Comparison of ENCODE assay signal across 14 mouse cellular contexts in genomic region chr2:151513525-151514285, GRCm38 (mm10). TPM values are rescaled to one million over a fixed set of nuclear protein-coding genes. Genes with fewer than 3 reads are reported as not detected.
DNase-seq lines count a peak whose midpoint lies in the region; ATAC-seq and TF ChIP-seq lines count a peak whose summit lies in the region.
"Had no signal": no experiment of that assay in that cellular context is flagged by ENCODE, and none has a peak within 500 bp of the region (broad histone marks: within the 10 kb centered on the region; RNA-seq: fewer than 3 reads in every experiment).

No protein-coding gene starts in this region.

- H3K9ac ChIP-seq in forebrain, postnatal 0 days: no peak overlapping the region
- no peak overlapping the region for H3K9ac ChIP-seq in forebrain, embryonic 13.5 days

- no peak overlapping the region for H3K27ac ChIP-seq in forebrain, postnatal 0 days (ENCODE audit: low read depth, low read length)
- no peak overlapping the region for H3K27ac ChIP-seq in forebrain, embryonic 13.5 days
- H3K27ac ChIP-seq: macrophage had no signal

- no peak overlapping the region for H3K4me3 ChIP-seq in forebrain, postnatal 0 days (ENCODE audit: low read depth, low read length)
- H3K4me3 ChIP-seq in forebrain, embryonic 13.5 days: no peak overlapping the region

- H3K27me3 ChIP-seq in forebrain, postnatal 0 days (ENCODE audit: insufficient read depth, low read length): no peaks in the 10 kb centered on the region
- no peaks in the 10 kb centered on the region for H3K27me3 ChIP-seq in forebrain, embryonic 13.5 days

- peak; percentile 34; the same call in 1 of the 2 replicates for TF ChIP-seq CTCF in forebrain, postnatal 0 days (IDR thresholded peaks at IDR 0.05; ENCODE audit: low read depth)

- no peak for DNase-seq in forebrain, postnatal 0 days
- DNase-seq in layer of hippocampus, adult 9-11 months: peak; percentile 53
- no peak for DNase-seq in layer of hippocampus, postnatal 25 days (ENCODE audit: extremely low spot score in 1 of 2, low spot score in 1 of 2)
- DNase-seq in thymus, postnatal 4 days: peak; percentile 25
- no peak for DNase-seq in thymus, postnatal 0 days (ENCODE audit: low spot score)
- DNase-seq in cerebellum, adult 9-11 months: no peak
- DNase-seq in ovary, postnatal 10 days (ENCODE audit: low spot score): no peak
- DNase-seq: B cell, adult 2 months; layer of hippocampus, postnatal 36 days had no signal

- 96% methylated on average over 3 of the region's 3 CpGs for WGBS in forebrain, postnatal 0 days
- 90% methylated on average over 3 of the region's 3 CpGs for WGBS in forebrain, embryonic 13.5 days

- H3K9me3 ChIP-seq in forebrain, postnatal 0 days (ENCODE audit: low read length): no peaks in the 10 kb centered on the region
- no peaks in the 10 kb centered on the region for H3K9me3 ChIP-seq in forebrain, embryonic 13.5 days (replicated peaks)

- H3K36me3 ChIP-seq in forebrain, postnatal 0 days (ENCODE audit: insufficient read depth): peaks cover 76% of the 10 kb centered on the region
- peaks cover 82% of the 10 kb centered on the region for H3K36me3 ChIP-seq in forebrain, embryonic 13.5 days (ENCODE audit: poor library complexity, severe bottlenecking)

- ATAC-seq in forebrain, postnatal 0 days: no peak
- no peak for ATAC-seq in forebrain, embryonic 13.5 days

- no peaks in the 10 kb centered on the region for H3K4me1 ChIP-seq in forebrain, postnatal 0 days (ENCODE audit: insufficient read depth)
- H3K4me1 ChIP-seq in forebrain, embryonic 13.5 days: peaks cover 8% of the 10 kb centered on the region; the same call in 1 of the 2 replicates

- H3K4me2 ChIP-seq in forebrain, postnatal 0 days (ENCODE audit: low read depth): no peak overlapping the region
- H3K4me2 ChIP-seq in forebrain, embryonic 13.5 days: no peak overlapping the region

RNA-seq across cellular contexts. Expression of gene Nsfl1c, which starts 19.7 kb away (rescaled TPM):
- 121 and 124 TPM in 2 replicates for total RNA-seq in forebrain, postnatal 0 days (2014; rRNA removed)
- 226 and 244 TPM in 2 replicates for polyA plus RNA-seq in forebrain, postnatal 0 days (2015; fragmentation: Nextera tagmentation; extraction: Ambion mirVana)
- polyA plus RNA-seq in forebrain, embryonic 13.5 days (2015; fragmentation: Nextera tagmentation; extraction: Ambion mirVana): 282 and 294 TPM in 2 replicates
- total RNA-seq in layer of hippocampus, postnatal 25 days (2021): 100 to 1,000 TPM; 136 to 139 TPM
- polyA plus RNA-seq in thymus, postnatal 0 days (2015; fragmentation: Nextera tagmentation; extraction: Ambion mirVana): 169 and 171 TPM in 2 replicates

RNA-seq across cellular contexts. Expression of gene Fkbp1a, which starts 28.6 kb away (rescaled TPM):
- 67.3 and 70.1 TPM in 2 replicates for total RNA-seq in forebrain, postnatal 0 days (2014; rRNA removed)
- 717 and 727 TPM in 2 replicates for polyA plus RNA-seq in forebrain, postnatal 0 days (2015; fragmentation: Nextera tagmentation; extraction: Ambion mirVana)
- 529 and 558 TPM in 2 replicates for polyA plus RNA-seq in forebrain, embryonic 13.5 days (2015; fragmentation: Nextera tagmentation; extraction: Ambion mirVana)
- 100 to 1,000 TPM; 877 to 984 TPM for total RNA-seq in layer of hippocampus, postnatal 25 days (2021)
- polyA plus RNA-seq in thymus, postnatal 0 days (2015; fragmentation: Nextera tagmentation; extraction: Ambion mirVana): 427 and 468 TPM in 2 replicates

RNA-seq across cellular contexts. Expression of gene 4921509C19Rik, which starts 37.8 kb away (rescaled TPM):
- total RNA-seq in forebrain, postnatal 0 days (2014; rRNA removed): not detected in 2 replicates
- not detected in 2 replicates for polyA plus RNA-seq in forebrain, postnatal 0 days (2015; fragmentation: Nextera tagmentation; extraction: Ambion mirVana)
- polyA plus RNA-seq in forebrain, embryonic 13.5 days (2015; fragmentation: Nextera tagmentation; extraction: Ambion mirVana): not detected in 2 replicates
- not detected for total RNA-seq in layer of hippocampus, postnatal 25 days (2021)
- not detected in 2 replicates for polyA plus RNA-seq in thymus, postnatal 0 days (2015; fragmentation: Nextera tagmentation; extraction: Ambion mirVana)
- total RNA-seq: heart, adult 8-10 months; layer of hippocampus, postnatal 36 days had no signal
- polyA plus RNA-seq: macrophage; neural tube, embryonic 14.5 days; spleen, adult 2 months had no signal

RNA-seq across cellular contexts. Expression of gene Sdcbp2, which starts 58.7 kb away (rescaled TPM):
- total RNA-seq in forebrain, postnatal 0 days (2014; rRNA removed): 0.90 and 1.1 TPM in 2 replicates
- 1.5 and 1.6 TPM in 2 replicates for polyA plus RNA-seq in forebrain, postnatal 0 days (2015; fragmentation: Nextera tagmentation; extraction: Ambion mirVana)
- polyA plus RNA-seq in forebrain, embryonic 13.5 days (2015; fragmentation: Nextera tagmentation; extraction: Ambion mirVana): 0.35 and 0.58 TPM in 2 replicates
- 1 to 10 TPM; 1.5 TPM for total RNA-seq in layer of hippocampus, postnatal 25 days (2021)
- 1.3 and 2.3 TPM in 2 replicates for polyA plus RNA-seq in thymus, postnatal 0 days (2015; fragmentation: Nextera tagmentation; extraction: Ambion mirVana)
- polyA plus RNA-seq: macrophage had no signal

Comparison
In these comparisons a context has a peak if more than half of its experiments do, and no peak if none do; other contexts are left out.
1. DNase-seq: peak in layer of hippocampus, adult 9-11 months (single experiment) and thymus, postnatal 4 days (single experiment); none in forebrain, postnatal 0 days (single experiment), layer of hippocampus, postnatal 25 days (0 of 2), thymus, postnatal 0 days (single experiment), cerebellum, adult 9-11 months (single experiment) and ovary, postnatal 10 days (single experiment).